Mouse (Mus musculus): ENCODE data around the gene Ppp2r5c.

GRCm38 (mm10) chr12:110472247-110472646 lies 25.3 kb downstream of the Ppp2r5c start:
- no peak for TF ChIP-seq POLR2A (IDR thresholded peaks at IDR 0.05; ENCODE audit: borderline replicate concordance, insufficient read depth, low read length)
- no peak for TF ChIP-seq CTCF (IDR thresholded peaks at IDR 0.05; ENCODE audit: borderline replicate concordance, insufficient read depth, low read depth, low read length)
